Comparison of ENCODE assay signal across 17 mouse cellular contexts in the genomic region with DNA sequence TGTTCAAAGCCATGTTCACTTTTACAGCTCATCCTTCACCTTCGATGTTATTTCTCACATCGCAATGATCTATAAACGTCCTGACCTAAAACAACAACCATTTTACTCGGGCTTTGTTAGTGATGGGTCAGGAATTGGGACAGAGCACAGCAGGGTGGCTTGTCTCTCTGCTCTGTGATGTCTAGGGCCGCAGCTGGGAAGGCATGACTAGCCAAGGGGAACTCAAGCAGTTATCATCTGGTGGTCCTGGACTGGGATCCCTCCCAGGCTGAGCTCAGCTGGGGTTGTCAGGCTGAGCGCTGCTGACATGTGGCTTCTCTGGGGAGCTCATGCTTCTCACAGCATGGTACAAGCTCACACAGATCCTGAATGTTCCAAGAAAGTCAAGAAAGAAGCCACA.
DNase-seq lines count a peak whose midpoint lies in the region; ATAC-seq and TF ChIP-seq lines count a peak whose summit lies in the region.
"Had no signal": no experiment of that assay in that cellular context is flagged by ENCODE, and none has a peak within 500 bp of the region (broad histone marks: within the 10 kb centered on the region; RNA-seq: fewer than 3 reads in every experiment).

No protein-coding gene starts in this region.

- no peak overlapping the region for H3K4me2 ChIP-seq in embryonic facial prominence, embryonic 14.5 days (ENCODE audit: low read depth, low read length)
- no peak overlapping the region for H3K4me2 ChIP-seq in kidney, embryonic 15.5 days
- H3K4me2 ChIP-seq in hindbrain, postnatal 0 days (ENCODE audit: low read depth, low read length) = no peak overlapping the region
- H3K4me2 ChIP-seq: limb, embryonic 12.5 days; stomach, embryonic 15.5 days had no signal

- H3K4me3 ChIP-seq in embryonic facial prominence, embryonic 14.5 days (ENCODE audit: low read depth, low read length) = no peak overlapping the region
- no peak overlapping the region for H3K4me3 ChIP-seq in embryonic facial prominence, embryonic 10.5 days
- H3K4me3 ChIP-seq in kidney, embryonic 15.5 days (replicated peaks) = no peak overlapping the region
- H3K4me3 ChIP-seq in hindbrain, postnatal 0 days (ENCODE audit: low read length) = no peak overlapping the region
- H3K4me3 ChIP-seq: limb, embryonic 12.5 days; stomach, embryonic 15.5 days had no signal

- peak; percentile 35 for DNase-seq in embryonic facial prominence, embryonic 14.5 days (ENCODE audit: low spot score)
- no peak for DNase-seq in embryonic facial prominence, embryonic 10.5 days (ENCODE audit: low spot score)
- no peak for DNase-seq in kidney, adult 8-10 months
- DNase-seq in cerebellum, adult 9-10 months = peak; percentile 2
- peak; percentile 39 for DNase-seq in hindbrain, postnatal 0 days (ENCODE audit: low spot score)
- no peak for DNase-seq in urinary bladder, adult 18-20 months (ENCODE audit: low spot score in 2 of 2)
- DNase-seq in testis, postnatal 10 days (ENCODE audit: low spot score) = no peak
- DNase-seq: layer of hippocampus, postnatal 36 days; liver, postnatal 0 days; midbrain, embryonic 14.5 days; thymus, postnatal 14 days had no signal

- 74% methylated on average over 6 of the region's 6 CpGs for WGBS in embryonic facial prominence, embryonic 14.5 days
- WGBS in embryonic facial prominence, embryonic 10.5 days = 68% methylated on average over 6 of the region's 6 CpGs
- WGBS in kidney, embryonic 15.5 days = 46% methylated on average over 6 of the region's 6 CpGs
- whole genome bisulfite sequencing in hindbrain, postnatal 0 days = 30% methylated on average over 6 of the region's 6 CpGs

- ATAC-seq in embryonic facial prominence, embryonic 14.5 days (ENCODE audit: low read depth) = no peak
- peak; percentile 86 for ATAC-seq in kidney, embryonic 15.5 days (replicated peaks; ENCODE audit: low FRiP score)
- peak; percentile 45; the same call in 1 of the 2 replicates for ATAC-seq in hindbrain, postnatal 0 days
- ATAC-seq: liver, postnatal 0 days; Patski had no signal

- H3K36me3 ChIP-seq in embryonic facial prominence, embryonic 14.5 days (ENCODE audit: control insufficient read depth, insufficient read depth, low read length) = no peaks in the 10 kb centered on the region
- H3K36me3 ChIP-seq in embryonic facial prominence, embryonic 10.5 days (replicated peaks) = no peaks in the 10 kb centered on the region
- H3K36me3 ChIP-seq in kidney, embryonic 15.5 days = no peaks in the 10 kb centered on the region
- H3K36me3 ChIP-seq in hindbrain, postnatal 0 days (ENCODE audit: insufficient read depth, low read length) = no peaks in the 10 kb centered on the region
- H3K36me3 ChIP-seq: limb, embryonic 12.5 days; stomach, embryonic 15.5 days had no signal

- no peaks in the 10 kb centered on the region for H3K4me1 ChIP-seq in embryonic facial prominence, embryonic 14.5 days (ENCODE audit: control insufficient read depth, insufficient read depth, low read length)
- no peaks in the 10 kb centered on the region for H3K4me1 ChIP-seq in embryonic facial prominence, embryonic 10.5 days
- H3K4me1 ChIP-seq in kidney, embryonic 15.5 days = 0 out of 2 replicates have a peak, but pooled peaks cover 3% of the 10 kb centered on the region
- H3K4me1 ChIP-seq in hindbrain, postnatal 0 days (ENCODE audit: insufficient read depth, low read length) = 0 out of 2 replicates have a peak, but pooled peaks cover 5% of the 10 kb centered on the region
- H3K4me1 ChIP-seq: limb, embryonic 12.5 days; stomach, embryonic 15.5 days had no signal

- no peak for TF ChIP-seq CTCF in hindbrain, postnatal 0 days (IDR thresholded peaks at IDR 0.05; ENCODE audit: low read depth)

- H3K27ac ChIP-seq in embryonic facial prominence, embryonic 14.5 days (replicated peaks; ENCODE audit: low read depth, low read length) = no peak overlapping the region
- no peak overlapping the region for H3K27ac ChIP-seq in embryonic facial prominence, embryonic 10.5 days (replicated peaks)
- H3K27ac ChIP-seq in kidney, embryonic 15.5 days = no peak overlapping the region
- no peak overlapping the region for H3K27ac ChIP-seq in hindbrain, postnatal 0 days
- H3K27ac ChIP-seq: kidney, postnatal 0 days; limb, embryonic 12.5 days; macrophage; stomach, embryonic 15.5 days had no signal

- no peaks in the 10 kb centered on the region for H3K27me3 ChIP-seq in embryonic facial prominence, embryonic 14.5 days (replicated peaks; ENCODE audit: control insufficient read depth, insufficient read depth, low read length)
- H3K27me3 ChIP-seq in embryonic facial prominence, embryonic 10.5 days (replicated peaks; ENCODE audit: low read depth, poor library complexity, severe bottlenecking) = no peaks in the 10 kb centered on the region
- no peaks in the 10 kb centered on the region for H3K27me3 ChIP-seq in kidney, embryonic 15.5 days
- H3K27me3 ChIP-seq in hindbrain, postnatal 0 days (ENCODE audit: insufficient read depth, low read length) = no peaks in the 10 kb centered on the region
- H3K27me3 ChIP-seq: limb, embryonic 12.5 days; Patski; stomach, embryonic 15.5 days had no signal

- no peak overlapping the region for H3K9ac ChIP-seq in embryonic facial prominence, embryonic 14.5 days (ENCODE audit: low read depth, low read length)
- no peak overlapping the region for H3K9ac ChIP-seq in kidney, embryonic 15.5 days
- H3K9ac ChIP-seq in hindbrain, postnatal 0 days (replicated peaks; ENCODE audit: low read length) = no peak overlapping the region
- H3K9ac ChIP-seq: limb, embryonic 12.5 days; liver, postnatal 0 days; stomach, embryonic 15.5 days had no signal

- H3K9me3 ChIP-seq in embryonic facial prominence, embryonic 14.5 days (ENCODE audit: control insufficient read depth, low read length) = no peaks in the 10 kb centered on the region
- no peaks in the 10 kb centered on the region for H3K9me3 ChIP-seq in embryonic facial prominence, embryonic 10.5 days
- H3K9me3 ChIP-seq in kidney, embryonic 15.5 days (replicated peaks) = no peaks in the 10 kb centered on the region
- no peaks in the 10 kb centered on the region for H3K9me3 ChIP-seq in hindbrain, postnatal 0 days (ENCODE audit: low read length)
- H3K9me3 ChIP-seq: limb, embryonic 12.5 days; stomach, embryonic 15.5 days had no signal

Comparison
In these comparisons a context has a peak if more than half of its experiments do, and no peak if none do; other contexts are left out.
1. DNase-seq: peak in embryonic facial prominence, embryonic 14.5 days (single experiment), cerebellum, adult 9-10 months (single experiment) and hindbrain, postnatal 0 days (single experiment); none in embryonic facial prominence, embryonic 10.5 days (single experiment), kidney, adult 8-10 months (0 of 2), urinary bladder, adult 18-20 months (0 of 2) and testis, postnatal 10 days (single experiment).